Mouse (Mus musculus) midbrain, postnatal 0 days (tissue): ENCODE data around the gene Tbkbp1. TPM values are rescaled to one million over a fixed set of nuclear protein-coding genes. Genes with fewer than 3 reads are reported as not detected.
A peak's percentile ranks its signal among the peaks of the same experiment; 100 is the strongest.

Experiments
- ATAC-seq: fragments of 200-750 bp; cut with Nextera tagmentation; 2 replicates; pipeline ENCODE4 v1.8.0; 2017; ENCODE audit warnings: moderate number of reproducible peaks, mild to moderate bottlenecking, moderate TSS enrichment, moderate library complexity; ENCODE audit not compliant: low FRiP score
- DNase-seq: peaks from one replicate; pipeline ENCODE4 v3.0.0-alpha.2; 2015; ENCODE audit warnings: low spot score
- H3K27ac ChIP-seq: fragments of 300-500 bp; sonication (generic); 2 replicates; pipeline ENCODE4 v1.5.1; 2014; ENCODE audit warnings: low read depth, mild to moderate bottlenecking, low read length, mixed read lengths
- H3K27me3 ChIP-seq: fragments of 300-500 bp; sonication (generic); 2 replicates; pipeline ENCODE4 v1.6.1; 2014; ENCODE audit warnings: low read length, control low read depth, mixed read lengths; ENCODE audit not compliant: insufficient read depth
- H3K36me3 ChIP-seq: fragments of 300-500 bp; sonication (generic); 2 replicates; pipeline ENCODE4 v1.6.1; 2014; ENCODE audit warnings: low read length, control low read depth, mixed read lengths; ENCODE audit not compliant: insufficient read depth
- H3K4me1 ChIP-seq: fragments of 300-500 bp; sonication (generic); 2 replicates; pipeline ENCODE4 v1.6.1; 2014; ENCODE audit warnings: mild to moderate bottlenecking, control low read depth, antibody characterized with exemption, low read length, mixed read lengths; ENCODE audit not compliant: insufficient read depth
- H3K4me2 ChIP-seq: fragments of 300-500 bp; sonication (generic); 2 replicates; pipeline ENCODE4 v1.6.1; 2014; ENCODE audit warnings: low read depth, mild to moderate bottlenecking, low read length, mixed read lengths; ENCODE audit not compliant: poor library complexity, severe bottlenecking
- H3K4me3 ChIP-seq: fragments of 300-500 bp; sonication (generic); 2 replicates; pipeline ENCODE4 v1.5.1; 2014; ENCODE audit warnings: low read depth, mild to moderate bottlenecking, low read length, moderate library complexity
- H3K9ac ChIP-seq: fragments of 300-500 bp; sonication (generic); replicated peaks from 2 replicates; pipeline ENCODE4 v1.6.1; 2014; ENCODE audit warnings: mild to moderate bottlenecking, low read length, moderate library complexity, mixed read lengths; ENCODE audit not compliant: poor library complexity, severe bottlenecking
- H3K9me3 ChIP-seq: fragments of 300-500 bp; sonication (generic); 2 replicates; pipeline ENCODE4 v1.6.1; 2016; ENCODE audit warnings: low read length, control low read depth
- CTCF ChIP-seq: IDR thresholded peaks from 2 replicates; pipeline ENCODE4 v1.5.1; 2016; ENCODE audit warnings: antibody characterized with exemption, mild to moderate bottlenecking
- WGBS: fragments of 180-500 bp; shearing (Covaris S2); extraction: QIAGEN DNeasy Blood & Tissue Kit; methylation state at CpG from one replicate; pipeline ENCODE4 v1.1.7; 2014; 5-methylcytosine and 5-hydroxymethylcytosine counted together
- polyA plus RNA-seq: library from polyadenylated mRNA; unstranded; fragments of >200 nt; fragmentation: Nextera tagmentation; extraction: Ambion mirVana; gene quantifications from 2 replicates; pipeline ENCODE4 v1.2.1, GENCODE M21; 2015
- total RNA-seq: library from RNA; depleted of rRNA; stranded (reverse); fragments of >200 nt; gene quantifications from 2 replicates; pipeline ENCODE4 v1.2.3, GENCODE M21; 2014; rRNA removed

The Tbkbp1 gene
- total RNA-seq (43.9 and 45.3 TPM in 2 replicates), polyA plus RNA-seq (9.5 and 10.3 TPM in 2 replicates)

DNA sequence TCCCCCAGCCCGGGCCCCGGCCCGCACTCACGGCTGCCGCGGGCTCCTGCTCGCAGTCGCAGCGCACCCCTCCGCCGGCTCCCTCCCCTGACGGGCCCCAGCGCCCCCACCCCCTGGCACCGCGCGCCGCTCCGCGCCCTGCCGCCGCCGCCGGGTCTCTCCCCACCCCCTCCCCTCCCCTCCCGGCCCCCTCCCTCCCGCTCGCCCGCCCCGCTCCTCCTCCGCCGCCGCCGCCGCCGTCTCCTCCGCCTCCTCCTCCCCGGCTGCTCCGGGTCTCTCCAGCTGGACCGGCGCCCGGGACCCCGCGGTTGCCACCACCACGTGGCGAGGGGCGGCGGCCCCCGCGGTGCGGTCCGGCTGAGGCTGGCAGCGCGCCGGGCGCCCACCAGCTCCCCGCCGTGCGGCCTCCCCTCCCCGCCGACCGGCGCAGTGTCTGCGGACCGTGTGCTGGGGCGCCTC, at the start of gene Tbkbp1:
Gene Tbkbp1 (minus strand): TSS at position 153 of the 459 bp plus-strand sequence.
- Histone ChIP-seq H3K27me3 (no peaks in the 10 kb centered on the region), H3K9ac (peak within 1 kb of the TSS; percentile 94), H3K36me3 (peaks cover 15% of the 10 kb centered on the region), H3K9me3 (no peaks in the 10 kb centered on the region), H3K4me3 (peak within 1 kb of the TSS; percentile 82), H3K4me1 (peaks cover 15% of the 10 kb centered on the region), H3K27ac (peak within 1 kb of the TSS; percentile 87), H3K4me2 (peak within 1 kb of the TSS; percentile 75)
- ATAC-seq (peak; percentile 18), DNase-seq (peak; percentile 39)
- WGBS: 4% methylated on average over 19 of the region's 64 CpGs
- no peak for TF ChIP-seq CTCF

DNA sequence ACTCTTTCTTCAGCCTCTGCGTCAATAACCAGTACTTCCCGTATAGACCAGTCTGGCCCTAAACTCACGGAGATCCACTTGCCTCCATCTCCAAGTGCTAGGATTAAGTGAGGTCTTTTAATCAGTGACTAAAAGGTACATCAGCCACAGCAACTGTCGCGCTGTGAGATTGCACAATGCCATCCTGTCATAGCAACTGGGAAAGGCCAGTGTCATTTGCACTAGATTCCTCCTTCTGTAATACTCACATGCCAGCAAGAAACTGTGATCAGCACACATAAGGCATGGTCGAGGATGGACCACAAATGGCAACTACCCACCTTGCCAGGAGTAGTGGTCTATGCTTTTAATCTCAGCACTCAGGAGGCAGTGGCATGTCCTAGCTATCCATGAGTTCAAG, 48.2 kb upstream of the Tbkbp1 start:
- H3K27me3 ChIP-seq: no peaks in the 10 kb centered on the region
- no peak overlapping the region for H3K4me3 ChIP-seq
- no peak for TF ChIP-seq CTCF
- no peaks in the 10 kb centered on the region for H3K9me3 ChIP-seq
- WGBS: 87% methylated on average over 6 of the region's 6 CpGs
- H3K27ac ChIP-seq: no peak overlapping the region
- no peak overlapping the region for H3K4me2 ChIP-seq
- ATAC-seq: no peak
- no peak overlapping the region for H3K9ac ChIP-seq
- no peak for DNase-seq
- H3K4me1 ChIP-seq: no peaks in the 10 kb centered on the region
- no peaks in the 10 kb centered on the region for H3K36me3 ChIP-seq

DNA sequence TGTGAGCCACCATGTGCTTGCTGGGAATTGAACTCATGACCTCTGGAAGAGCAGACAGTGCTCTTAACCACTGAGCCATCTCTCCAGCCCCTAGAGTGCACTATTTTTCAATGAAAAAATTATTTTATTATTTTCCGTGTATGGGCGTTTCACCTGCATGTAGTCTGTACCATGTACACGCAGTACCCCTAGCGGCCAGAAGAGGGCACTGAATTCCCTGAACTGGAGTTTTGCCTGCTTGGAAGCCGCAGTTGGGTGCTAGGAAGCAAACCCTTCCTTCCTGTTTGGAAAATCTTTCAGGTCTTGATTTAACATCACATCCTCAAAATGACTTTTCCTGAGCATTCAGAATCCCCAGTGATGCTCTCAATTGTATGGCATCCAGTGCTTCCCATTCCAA, 47.3 kb upstream of the Tbkbp1 start:
- Histone ChIP-seq H3K9ac (no peak overlapping the region), H3K4me1 (no peaks in the 10 kb centered on the region), H3K4me2 (no peak overlapping the region), H3K9me3 (no peaks in the 10 kb centered on the region), H3K36me3 (no peaks in the 10 kb centered on the region), H3K27ac (no peak overlapping the region), H3K27me3 (no peaks in the 10 kb centered on the region), H3K4me3 (no peak overlapping the region)
- no peak for ATAC-seq
- TF ChIP-seq CTCF: peak; percentile 71
- DNase-seq: peak; percentile 35
- WGBS: 23% methylated on average over 5 of the region's 5 CpGs

DNA sequence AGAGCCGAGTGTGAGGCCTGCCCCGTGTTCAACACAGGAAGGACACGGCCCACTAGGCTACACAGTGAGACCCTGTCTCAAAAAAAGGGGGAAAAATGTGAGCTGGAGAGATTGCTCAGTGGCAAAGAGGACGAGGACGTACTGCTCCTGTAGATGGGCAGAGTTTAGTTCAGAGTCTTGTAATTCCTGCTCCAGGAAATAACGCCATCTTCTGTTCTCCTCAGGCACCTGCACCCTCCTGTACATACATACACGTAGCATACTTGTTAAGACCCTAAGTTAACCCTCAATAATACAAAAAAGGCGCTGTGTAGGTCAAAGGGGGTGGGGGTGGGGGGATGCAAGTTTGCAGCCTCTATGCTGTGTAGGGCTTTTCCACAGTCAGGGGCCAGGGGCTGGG, 45.7 kb upstream of the Tbkbp1 start:
- Histone ChIP-seq H3K4me2 (no peak overlapping the region), H3K4me3 (no peak overlapping the region), H3K27me3 (no peaks in the 10 kb centered on the region), H3K4me1 (no peaks in the 10 kb centered on the region), H3K9ac (no peak overlapping the region), H3K27ac (no peak overlapping the region), H3K9me3 (no peaks in the 10 kb centered on the region), H3K36me3 (no peaks in the 10 kb centered on the region)
- WGBS: 82% methylated on average over 8 of the region's 8 CpGs
- ATAC-seq (no peak), DNase-seq (no peak)
- TF ChIP-seq CTCF: no peak

DNA sequence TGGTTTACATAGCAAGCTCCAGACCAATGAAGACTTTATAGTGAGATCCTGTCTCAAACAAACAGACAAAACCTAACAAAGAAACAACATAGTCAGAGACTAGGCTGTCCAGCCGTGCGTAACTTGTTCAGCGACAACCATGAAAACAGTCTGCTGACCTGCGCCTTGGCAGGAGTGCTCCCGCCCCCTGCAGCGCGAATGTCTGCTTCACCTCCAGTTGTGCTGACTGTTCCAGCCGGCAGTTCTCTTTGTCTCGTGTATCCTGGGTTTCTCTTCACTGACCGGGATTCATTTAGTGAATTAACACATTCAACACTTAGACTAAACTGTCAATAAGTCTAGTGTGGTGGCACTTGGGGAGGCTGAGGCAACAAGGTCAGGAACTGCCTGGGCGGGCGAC, 45.2 kb upstream of the Tbkbp1 start:
- ATAC-seq (no peak), DNase-seq (no peak)
- Histone ChIP-seq H3K36me3 (no peaks in the 10 kb centered on the region), H3K27me3 (no peaks in the 10 kb centered on the region), H3K9me3 (no peaks in the 10 kb centered on the region), H3K4me2 (no peak overlapping the region), H3K4me1 (no peaks in the 10 kb centered on the region), H3K27ac (no peak overlapping the region), H3K4me3 (no peak overlapping the region), H3K9ac (no peak overlapping the region)
- no peak for TF ChIP-seq CTCF
- WGBS: 59% methylated on average over 12 of the region's 12 CpGs

DNA sequence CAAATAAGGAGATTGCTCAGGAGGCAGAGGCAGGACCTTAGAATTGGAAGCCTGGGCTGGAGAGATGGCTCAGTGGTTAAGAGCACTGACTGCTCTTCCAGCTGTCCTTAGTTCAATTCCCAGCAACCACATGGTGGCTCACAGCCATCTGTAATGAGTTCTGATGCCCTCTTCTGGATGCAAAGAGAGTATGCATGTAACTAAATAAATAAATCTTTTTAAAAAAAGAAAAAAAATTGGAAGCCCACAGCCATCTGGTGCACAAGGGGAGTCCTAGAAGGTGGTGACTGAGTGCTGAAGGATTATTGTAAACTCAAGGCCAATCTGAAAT, 41.3 kb upstream of the Tbkbp1 start:
- Histone ChIP-seq H3K36me3 (no peaks in the 10 kb centered on the region), H3K4me1 (no peaks in the 10 kb centered on the region), H3K9ac (no peak overlapping the region), H3K4me2 (no peak overlapping the region), H3K27me3 (no peaks in the 10 kb centered on the region), H3K9me3 (no peaks in the 10 kb centered on the region), H3K4me3 (no peak overlapping the region), H3K27ac (no peak overlapping the region)
- TF ChIP-seq CTCF: peak; percentile 55
- ATAC-seq (no peak), DNase-seq (no peak)
